Mouse (Mus musculus) testis, adult 2 months (tissue): ENCODE data around the gene Iqsec2.

ENCODE experiments used
- CTCF ChIP-seq: fragments of 200-500 bp; IDR thresholded peaks from 2 replicates; pipeline ENCODE4 v1.5.1; 2012; ENCODE audit warnings: low read depth, mild to moderate bottlenecking, inconsistent platforms, low read length, moderate library complexity; ENCODE audit not compliant: control insufficient read depth, insufficient read depth, insufficient replicate concordance
- POLR2A ChIP-seq: fragments of 200-500 bp; IDR thresholded peaks from 2 replicates; pipeline ENCODE4 v1.6.1; 2012; ENCODE audit warnings: low read depth, mild to moderate bottlenecking, inconsistent platforms, low read length, moderate library complexity; ENCODE audit not compliant: control insufficient read depth

GRCm38 (mm10) chrX:152151709-152152108, 7.6 kb downstream of the Iqsec2 start:
- peak; percentile 14; the same call in 1 of the 2 replicates for TF ChIP-seq CTCF
- no peak for TF ChIP-seq POLR2A
